10 mouse cellular contexts compared by ENCODE assay signal in genomic region chr4:53843553-53843952, GRCm38 (mm10). TPM values are rescaled to one million over a fixed set of nuclear protein-coding genes. Genes with fewer than 3 reads are reported as not detected.
A peak's percentile ranks its signal among the peaks of the same experiment; 100 is the strongest.
DNase-seq lines count a peak whose midpoint lies in the region; ATAC-seq and TF ChIP-seq lines count a peak whose summit lies in the region.
"Had no signal": no experiment of that assay in that cellular context is flagged by ENCODE, and none has a peak within 500 bp of the region (broad histone marks: within the 10 kb centered on the region; RNA-seq: fewer than 3 reads in every experiment).

No protein-coding gene starts in this region.

- no peak overlapping the region for H3K4me3 ChIP-seq in heart, embryonic 10.5 days
- no peak overlapping the region for H3K4me3 ChIP-seq in lung, postnatal 0 days (ENCODE audit: low read depth, low read length)

- H3K27ac ChIP-seq in heart, embryonic 10.5 days = no peak overlapping the region
- H3K27ac ChIP-seq in lung, postnatal 0 days (ENCODE audit: low read length) = no peak overlapping the region

- ATAC-seq in lung, postnatal 0 days = peak; percentile 33; the same call in 1 of the 2 replicates

- TF ChIP-seq CTCF in lung, postnatal 0 days (IDR thresholded peaks at IDR 0.05) = peak; percentile 52

- no peak overlapping the region for H3K4me2 ChIP-seq in lung, postnatal 0 days (replicated peaks; ENCODE audit: low read depth, low read length)

- WGBS in heart, embryonic 10.5 days = 55% methylated on average over 8 of the region's 8 CpGs
- 62% methylated on average over 8 of the region's 8 CpGs for WGBS in lung, postnatal 0 days

- H3K27me3 ChIP-seq in heart, embryonic 10.5 days (ENCODE audit: insufficient read depth, poor library complexity, severe bottlenecking) = no peaks in the 10 kb centered on the region
- no peaks in the 10 kb centered on the region for H3K27me3 ChIP-seq in lung, postnatal 0 days (replicated peaks; ENCODE audit: insufficient read depth, low read length)

- peak; percentile 64 for DNase-seq in heart, embryonic 10.5 days (ENCODE audit: low spot score)
- DNase-seq in heart, postnatal 14 days = no peak
- peak; percentile 62 for DNase-seq in lung, postnatal 0 days (ENCODE audit: low spot score)
- no peak for DNase-seq in lung, postnatal 4 days
- DNase-seq in frontal cortex, postnatal 14 days (ENCODE audit: low spot score in 2 of 2) = peak; percentile 14 to 20
- DNase-seq in right cerebral cortex, postnatal 14 days = peak; percentile 9
- no peak for DNase-seq in ovary, adult 18-20 months (ENCODE audit: low spot score)
- no peak for DNase-seq in testis, postnatal 14 days (ENCODE audit: low spot score)
- DNase-seq: cerebellum, adult 11 months; kidney, postnatal 36 days had no signal

- no peak for TF ChIP-seq EP300 in lung, postnatal 0 days (IDR thresholded peaks at IDR 0.05)

- no peak overlapping the region for H3K9ac ChIP-seq in lung, postnatal 0 days (replicated peaks; ENCODE audit: low read depth)

- no peaks in the 10 kb centered on the region for H3K9me3 ChIP-seq in heart, embryonic 10.5 days
- H3K9me3 ChIP-seq in lung, postnatal 0 days (ENCODE audit: low read length) = no peaks in the 10 kb centered on the region

- 0 out of 2 replicates have a peak, but pooled peaks cover 5% of the 10 kb centered on the region for H3K36me3 ChIP-seq in heart, embryonic 10.5 days
- H3K36me3 ChIP-seq in lung, postnatal 0 days (ENCODE audit: insufficient read depth, low read length) = no peaks in the 10 kb centered on the region

- H3K4me1 ChIP-seq in heart, embryonic 10.5 days = peaks cover 12% of the 10 kb centered on the region; the same call in 1 of the 2 replicates
- no peaks in the 10 kb centered on the region for H3K4me1 ChIP-seq in lung, postnatal 0 days (ENCODE audit: insufficient read depth, low read depth, low read length)

- intact Hi-C loops in heart, postnatal 14 days (cut with DNase I) = no loop called here

RNA-seq across cellular contexts. Expression of gene Tmem38b, which starts 17.7 kb away (rescaled TPM):
- 10.8 and 18.2 TPM in 2 replicates for polyA plus RNA-seq in heart, embryonic 10.5 days (2016; fragmentation: Nextera tagmentation; extraction: Ambion mirVana)
- total RNA-seq in heart, postnatal 14 days (2021) = 10 to 100 TPM; 13.9 to 17.0 TPM
- 20.0 and 21.4 TPM in 2 replicates for polyA plus RNA-seq in lung, postnatal 0 days (2015; fragmentation: Nextera tagmentation; extraction: Ambion mirVana)

Comparison
In these comparisons a context has a peak if more than half of its experiments do, and no peak if none do; other contexts are left out.
1. DNase-seq: peak in heart, embryonic 10.5 days (single experiment), lung, postnatal 0 days (single experiment), frontal cortex, postnatal 14 days (2 of 2) and right cerebral cortex, postnatal 14 days (single experiment); none in heart, postnatal 14 days (0 of 2), lung, postnatal 4 days (0 of 2), ovary, adult 18-20 months (single experiment) and testis, postnatal 14 days (single experiment).